ENCODE assay signal across 28 mouse cellular contexts in the genomic region with DNA sequence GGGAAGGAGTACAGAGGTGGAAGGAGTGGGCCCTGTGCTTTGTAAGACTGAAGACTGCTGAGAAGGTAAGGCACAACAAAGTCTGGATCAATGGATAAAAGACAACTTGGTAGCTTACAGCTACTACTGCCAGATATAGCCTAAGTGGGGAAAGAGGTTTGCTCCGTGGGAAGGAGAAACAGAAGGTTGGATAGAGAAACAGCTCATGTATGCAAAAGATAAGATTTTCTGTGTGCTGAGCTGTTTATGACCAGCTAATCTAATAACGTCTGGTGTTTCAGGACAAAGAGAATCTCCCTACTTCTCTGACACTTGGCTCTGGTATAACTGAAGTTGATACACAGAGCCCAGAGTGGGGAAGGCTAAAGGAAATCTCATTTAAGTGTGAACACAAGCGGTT.
DNase-seq lines count a peak whose midpoint lies in the region; ATAC-seq and TF ChIP-seq lines count a peak whose summit lies in the region.
"Had no signal": no experiment of that assay in that cellular context is flagged by ENCODE, and none has a peak within 500 bp of the region (broad histone marks: within the 10 kb centered on the region; RNA-seq: fewer than 3 reads in every experiment).

No protein-coding gene starts in this region.

- no peak for TF ChIP-seq CTCF in liver, embryonic 14.5 days (IDR thresholded peaks at IDR 0.05; ENCODE audit: low read depth)
- TF ChIP-seq CTCF in liver, postnatal 0 days (IDR thresholded peaks at IDR 0.05; ENCODE audit: low read depth): no peak

- DNase-seq in MEL-GATA-1-ER (ENCODE audit: extremely low read depth, low read depth): peak; percentile 30
- peak in 1 of 3 experiments; percentile 2 for DNase-seq in liver, embryonic 14.5 days (ENCODE audit: low read depth in 3 of 3, low spot score in 3 of 3)
- no peak for DNase-seq in liver, postnatal 0 days
- no peak for DNase-seq in cerebellum, postnatal 10 days
- no peak for DNase-seq in heart, adult 11 months
- no peak for DNase-seq in urinary bladder, postnatal 14 days (ENCODE audit: low spot score)
- DNase-seq: adrenal gland, adult 2 months; adrenal gland, postnatal 14 days; B cell, adult 2 months; cerebellum, adult 11-12 months; cerebellum, adult 8-10 months; cerebellum, postnatal 14 days; gastrocnemius, postnatal 25 days; heart, adult 2 months; heart, postnatal 14 days; heart, postnatal 4 days had no signal

- 17% methylated on average over 3 of the region's 3 CpGs for WGBS in liver, embryonic 14.5 days (ENCODE audit: insufficient replicate concordance)
- WGBS in liver, postnatal 0 days (ENCODE audit: insufficient replicate concordance): 36% methylated on average over 3 of the region's 3 CpGs

- TF ChIP-seq EP300 in liver, embryonic 14.5 days (IDR thresholded peaks at IDR 0.05; ENCODE audit: low read depth): peak; percentile 73
- peak; percentile 69 for TF ChIP-seq EP300 in liver, postnatal 0 days (IDR thresholded peaks at IDR 0.05; ENCODE audit: low read depth)

- no peaks in the 10 kb centered on the region for H3K36me3 ChIP-seq in liver, embryonic 14.5 days (replicated peaks; ENCODE audit: control insufficient read depth, insufficient read depth, low read depth)
- no peaks in the 10 kb centered on the region for H3K36me3 ChIP-seq in liver, postnatal 0 days (replicated peaks; ENCODE audit: insufficient read depth, low read length)
- H3K36me3 ChIP-seq: embryonic facial prominence, embryonic 12.5 days; embryonic facial prominence, embryonic 15.5 days; forebrain, embryonic 12.5 days; forebrain, embryonic 15.5 days; G1E; heart, embryonic 10.5 days; heart, embryonic 13.5 days had no signal

- H3K27ac ChIP-seq in liver, embryonic 14.5 days: no peak overlapping the region
- no peak overlapping the region for H3K27ac ChIP-seq in liver, postnatal 0 days (ENCODE audit: low read depth)
- H3K27ac ChIP-seq: embryonic facial prominence, embryonic 12.5 days; embryonic facial prominence, embryonic 15.5 days; forebrain, embryonic 12.5 days; forebrain, embryonic 15.5 days; heart, adult 2 months; heart, embryonic 10.5 days; heart, embryonic 13.5 days; hindbrain, embryonic 14.5 days; hindbrain, postnatal 0 days had no signal

- H3K4me3 ChIP-seq in liver, embryonic 14.5 days (ENCODE audit: insufficient read depth in 1 of 2, low read depth in 2 of 2, low read length in 2 of 2): no peak overlapping the region
- no peak overlapping the region for H3K4me3 ChIP-seq in liver, postnatal 0 days (ENCODE audit: low read depth, low read length)
- H3K4me3 ChIP-seq: embryonic facial prominence, embryonic 12.5 days; embryonic facial prominence, embryonic 15.5 days; forebrain, embryonic 12.5 days; forebrain, embryonic 15.5 days; heart, adult 2 months; heart, embryonic 10.5 days; heart, embryonic 13.5 days had no signal

- no peaks in the 10 kb centered on the region for H3K9me3 ChIP-seq in liver, embryonic 14.5 days (ENCODE audit: control insufficient read depth, low read length)
- no peaks in the 10 kb centered on the region for H3K9me3 ChIP-seq in liver, postnatal 0 days (ENCODE audit: low read length)
- H3K9me3 ChIP-seq: embryonic facial prominence, embryonic 12.5 days; embryonic facial prominence, embryonic 15.5 days; forebrain, embryonic 12.5 days; forebrain, embryonic 15.5 days; G1E; heart, embryonic 10.5 days; heart, embryonic 13.5 days had no signal

- H3K4me2 ChIP-seq in liver, embryonic 14.5 days (ENCODE audit: low read depth): no peak overlapping the region
- no peak overlapping the region for H3K4me2 ChIP-seq in liver, postnatal 0 days (ENCODE audit: low read depth, low read length)
- H3K4me2 ChIP-seq: embryonic facial prominence, embryonic 12.5 days; embryonic facial prominence, embryonic 15.5 days; forebrain, embryonic 12.5 days; forebrain, embryonic 15.5 days; heart, embryonic 13.5 days; hindbrain, embryonic 14.5 days had no signal

- H3K9ac ChIP-seq in liver, embryonic 14.5 days (replicated peaks): no peak overlapping the region
- no peak overlapping the region for H3K9ac ChIP-seq in liver, postnatal 0 days (replicated peaks)
- H3K9ac ChIP-seq: embryonic facial prominence, embryonic 12.5 days; embryonic facial prominence, embryonic 15.5 days; forebrain, embryonic 12.5 days; forebrain, embryonic 15.5 days; heart, embryonic 13.5 days; hindbrain, embryonic 14.5 days had no signal

- no peaks in the 10 kb centered on the region for H3K4me1 ChIP-seq in liver, embryonic 14.5 days (replicated peaks; ENCODE audit: control insufficient read depth in 2 of 2, insufficient read depth in 2 of 2, low read length in 1 of 2)
- H3K4me1 ChIP-seq in liver, postnatal 0 days (ENCODE audit: insufficient read depth): no peaks in the 10 kb centered on the region
- H3K4me1 ChIP-seq: embryonic facial prominence, embryonic 12.5 days; embryonic facial prominence, embryonic 15.5 days; forebrain, embryonic 12.5 days; forebrain, embryonic 15.5 days; heart, embryonic 10.5 days; heart, embryonic 13.5 days had no signal

- no peaks in the 10 kb centered on the region for H3K27me3 ChIP-seq in liver, embryonic 14.5 days (ENCODE audit: control insufficient read depth, insufficient read depth, low read length)
- no peaks in the 10 kb centered on the region for H3K27me3 ChIP-seq in liver, postnatal 0 days (ENCODE audit: insufficient read depth, low read length)
- H3K27me3 ChIP-seq: CH12.LX; embryonic facial prominence, embryonic 12.5 days; embryonic facial prominence, embryonic 15.5 days; forebrain, embryonic 12.5 days; forebrain, embryonic 15.5 days; heart, embryonic 13.5 days had no signal

- peak; percentile 68 for ATAC-seq in common myeloid progenitor, adult 5-6 weeks (replicated peaks; ENCODE audit: low read depth, poor library complexity, severe bottlenecking)
- ATAC-seq in liver, embryonic 14.5 days (ENCODE audit: insufficient read depth): peak; percentile 88
- peak; percentile 36; the same call in 1 of the 2 replicates for ATAC-seq in liver, postnatal 0 days
- no peak for ATAC-seq in erythroid progenitor cell, adult 5-6 weeks (replicated peaks; ENCODE audit: low FRiP score, poor library complexity, severe bottlenecking)
- ATAC-seq: forebrain, embryonic 15.5 days; hindbrain, postnatal 0 days had no signal
